Mouse (Mus musculus): ENCODE results near the gene Mxd4. TPM values are rescaled to one million over a fixed set of nuclear protein-coding genes. Genes with fewer than 3 reads are reported as not detected.

Mxd4 gene
- polyA plus RNA-seq, 1 experiment from 2014 or later: 25.7 TPM

GRCm38 (mm10) chr5:34195786-34196185, 8.3 kb upstream of the Mxd4 start:
- no peaks in the 10 kb centered on the region for H3K27me3 ChIP-seq (replicated peaks)
- H3K36me3 ChIP-seq: no peaks in the 10 kb centered on the region; the same call in 1 of the 2 replicates
- ATAC-seq (ENCODE audit: low FRiP score): no peak

GRCm38 (mm10) chr5:34194975-34195662, 7.6 kb upstream of the Mxd4 start:
- WGBS: 86% methylated on average over 6 of the region's 6 CpGs

More at GRCm38 (mm10) chr5:34195786-34196185, 8.3 kb upstream of the Mxd4 start:
- Histone ChIP-seq H3K27ac (replicated peaks) (no peak overlapping the region), H3K9me3 (replicated peaks) (no peaks in the 10 kb centered on the region), H3K4me1 (no peaks in the 10 kb centered on the region), H3K9ac (replicated peaks) (no peak overlapping the region), H3K4me3 (replicated peaks) (no peak overlapping the region), H3K4me2 (no peak overlapping the region)
- WGBS: 94% methylated on average over 12 of the region's 12 CpGs

GRCm38 (mm10) chr5:34194426-34194825, 6.9 kb upstream of the Mxd4 start:
- no peak overlapping the region for H3K27ac ChIP-seq (replicated peaks)
- 56% methylated on average over 1 of the region's 1 CpGs for WGBS

More at GRCm38 (mm10) chr5:34194975-34195662, 7.6 kb upstream of the Mxd4 start:
- H3K4me2 ChIP-seq: no peak overlapping the region
- ATAC-seq (ENCODE audit: low FRiP score): no peak
- H3K36me3 ChIP-seq: no peaks in the 10 kb centered on the region; the same call in 1 of the 2 replicates
- H3K9me3 ChIP-seq (replicated peaks): no peaks in the 10 kb centered on the region
- no peaks in the 10 kb centered on the region for H3K4me1 ChIP-seq
- H3K27me3 ChIP-seq (replicated peaks): no peaks in the 10 kb centered on the region
- no peak overlapping the region for H3K9ac ChIP-seq (replicated peaks)
- H3K4me3 ChIP-seq (replicated peaks): no peak overlapping the region
- no peak overlapping the region for H3K27ac ChIP-seq (replicated peaks)

GRCm38 (mm10) chr5:34191843-34192242, 4.3 kb upstream of the Mxd4 start:
- Histone ChIP-seq H3K27me3 (replicated peaks) (no peaks in the 10 kb centered on the region), H3K4me2 (no peak overlapping the region), H3K9me3 (replicated peaks) (no peaks in the 10 kb centered on the region), H3K4me3 (replicated peaks) (no peak overlapping the region), H3K9ac (replicated peaks) (no peak overlapping the region), H3K27ac (replicated peaks) (no peak overlapping the region), H3K4me1 (peaks cover 13% of the 10 kb centered on the region), H3K36me3 (no peaks in the 10 kb centered on the region; the same call in 1 of the 2 replicates)
- 81% methylated on average over 4 of the region's 4 CpGs for WGBS
- ATAC-seq (ENCODE audit: low FRiP score): no peak

More at GRCm38 (mm10) chr5:34194426-34194825, 6.9 kb upstream of the Mxd4 start:
- no peaks in the 10 kb centered on the region for H3K27me3 ChIP-seq (replicated peaks)
- no peak overlapping the region for H3K9ac ChIP-seq (replicated peaks)
- no peaks in the 10 kb centered on the region for H3K4me1 ChIP-seq
- H3K4me3 ChIP-seq (replicated peaks): no peak overlapping the region
- no peak for ATAC-seq (ENCODE audit: low FRiP score)
- H3K36me3 ChIP-seq: no peaks in the 10 kb centered on the region; the same call in 1 of the 2 replicates
- no peaks in the 10 kb centered on the region for H3K9me3 ChIP-seq (replicated peaks)
- no peak overlapping the region for H3K4me2 ChIP-seq

GRCm38 (mm10) chr5:34191021-34191420, 3.5 kb upstream of the Mxd4 start:
- Histone ChIP-seq H3K27me3 (replicated peaks) (no peaks in the 10 kb centered on the region), H3K9me3 (replicated peaks) (no peaks in the 10 kb centered on the region), H3K36me3 (no peaks in the 10 kb centered on the region; the same call in 1 of the 2 replicates), H3K4me1 (peaks cover 21% of the 10 kb centered on the region), H3K9ac (replicated peaks) (no peak overlapping the region), H3K27ac (replicated peaks) (no peak overlapping the region), H3K4me2 (no peak overlapping the region), H3K4me3 (replicated peaks) (no peak overlapping the region)
- 53% methylated on average over 4 of the region's 4 CpGs for WGBS
- ATAC-seq (ENCODE audit: low FRiP score): no peak

- Histone ChIP-seq H3K27me3 (replicated peaks) (no peaks in the 10 kb centered on the region), H3K4me1 (peaks cover 36% of the 10 kb centered on the region), H3K27ac (replicated peaks) (no peak overlapping the region), H3K9ac (replicated peaks) (no peak overlapping the region), H3K4me2 (no peak overlapping the region), H3K36me3 (no peaks in the 10 kb centered on the region; the same call in 1 of the 2 replicates), H3K9me3 (replicated peaks) (no peaks in the 10 kb centered on the region), H3K4me3 (replicated peaks) (no peak overlapping the region)
- ATAC-seq (ENCODE audit: low FRiP score): no peak
- 73% methylated on average over 1 of the region's 1 CpGs for WGBS
Observed at GRCm38 (mm10) chr5:34189521-34189920, 2.0 kb upstream of the Mxd4 start.

- Histone ChIP-seq H3K27ac (replicated peaks) (no peak overlapping the region), H3K4me1 (peaks cover 43% of the 10 kb centered on the region), H3K36me3 (no peaks in the 10 kb centered on the region; the same call in 1 of the 2 replicates), H3K9me3 (replicated peaks) (no peaks in the 10 kb centered on the region), H3K4me2 (peak overlapping the region; percentile 94), H3K27me3 (replicated peaks) (no peaks in the 10 kb centered on the region), H3K4me3 (replicated peaks) (peak overlapping the region; percentile 91), H3K9ac (replicated peaks) (peak overlapping the region; percentile 54)
- no peak for ATAC-seq (ENCODE audit: low FRiP score)
- WGBS: 79% methylated on average over 2 of the region's 2 CpGs
Observed at GRCm38 (mm10) chr5:34188856-34189255, 1.3 kb upstream of the Mxd4 start.

- peaks cover 61% of the 10 kb centered on the region for H3K4me1 ChIP-seq
- peak; percentile 46 for ATAC-seq (ENCODE audit: low FRiP score)
- peak overlapping the region; percentile 74 for H3K9ac ChIP-seq (replicated peaks)
- no peaks in the 10 kb centered on the region for H3K9me3 ChIP-seq (replicated peaks)
- peak overlapping the region; percentile 91 for H3K4me3 ChIP-seq (replicated peaks)
- no peaks in the 10 kb centered on the region for H3K27me3 ChIP-seq (replicated peaks)
- under 1% methylated on average over 33 of the region's 46 CpGs for WGBS
- H3K27ac ChIP-seq (replicated peaks): peak overlapping the region; percentile 93
- H3K36me3 ChIP-seq: peaks cover 13% of the 10 kb centered on the region
- peak overlapping the region; percentile 94 for H3K4me2 ChIP-seq
Observed at GRCm38 (mm10) chr5:34186961-34187391, 544 bp downstream of the Mxd4 start.

GRCm38 (mm10) chr5:34186391-34186790, 1.1 kb downstream of the Mxd4 start:
- Histone ChIP-seq H3K9me3 (replicated peaks) (no peaks in the 10 kb centered on the region), H3K9ac (replicated peaks) (peak overlapping the region; percentile 74), H3K27ac (replicated peaks) (0 out of 2 replicates have a peak overlapping the region, but pooled peaks have one; percentile 93), H3K36me3 (peaks cover 18% of the 10 kb centered on the region), H3K4me2 (peak overlapping the region; percentile 94), H3K27me3 (replicated peaks) (no peaks in the 10 kb centered on the region), H3K4me3 (replicated peaks) (peak overlapping the region; percentile 91), H3K4me1 (peaks cover 61% of the 10 kb centered on the region)
- ATAC-seq (ENCODE audit: low FRiP score): no peak
- 66% methylated on average over 2 of the region's 2 CpGs for WGBS

- H3K4me1 ChIP-seq: peaks cover 61% of the 10 kb centered on the region
- peak overlapping the region; percentile 94 for H3K4me2 ChIP-seq
- H3K36me3 ChIP-seq: peaks cover 24% of the 10 kb centered on the region
- no peaks in the 10 kb centered on the region for H3K9me3 ChIP-seq (replicated peaks)
- no peak for ATAC-seq (ENCODE audit: low FRiP score)
- no peaks in the 10 kb centered on the region for H3K27me3 ChIP-seq (replicated peaks)
- no peak overlapping the region for H3K27ac ChIP-seq (replicated peaks)
- peak overlapping the region; percentile 74 for H3K9ac ChIP-seq (replicated peaks)
- peak overlapping the region; percentile 91 for H3K4me3 ChIP-seq (replicated peaks)
Observed at GRCm38 (mm10) chr5:34185791-34186190, 1.7 kb downstream of the Mxd4 start.

- Histone ChIP-seq H3K4me1 (peaks cover 61% of the 10 kb centered on the region), H3K27ac (replicated peaks) (no peak overlapping the region), H3K4me2 (peak overlapping the region; percentile 94), H3K9ac (replicated peaks) (0 out of 2 replicates have a peak overlapping the region, but pooled peaks have one; percentile 0), H3K36me3 (peaks cover 30% of the 10 kb centered on the region), H3K4me3 (replicated peaks) (peak overlapping the region; percentile 91; the same call in 1 of the 2 replicates), H3K9me3 (replicated peaks) (no peaks in the 10 kb centered on the region), H3K27me3 (replicated peaks) (no peaks in the 10 kb centered on the region)
- WGBS: 88% methylated on average over 1 of the region's 1 CpGs
- ATAC-seq (ENCODE audit: low FRiP score): no peak
Observed at GRCm38 (mm10) chr5:34185051-34185580, 2.4 kb downstream of the Mxd4 start.

- Histone ChIP-seq H3K4me2 (0 out of 2 replicates have a peak overlapping the region, but pooled peaks have one; percentile 2), H3K36me3 (peaks cover 38% of the 10 kb centered on the region), H3K4me3 (replicated peaks) (no peak overlapping the region), H3K27me3 (replicated peaks) (no peaks in the 10 kb centered on the region), H3K4me1 (peaks cover 57% of the 10 kb centered on the region), H3K27ac (replicated peaks) (no peak overlapping the region), H3K9me3 (replicated peaks) (no peaks in the 10 kb centered on the region), H3K9ac (replicated peaks) (no peak overlapping the region)
- no peak for ATAC-seq (ENCODE audit: low FRiP score)
- WGBS: 85% methylated on average over 3 of the region's 3 CpGs
Observed at GRCm38 (mm10) chr5:34183976-34184375, 3.5 kb downstream of the Mxd4 start.

Measured in neural tube, embryonic 15.5 days (tissue).